Mouse (Mus musculus) MEL (cell line): Measurements from ENCODE around the gene Smyd3. TPM values are rescaled to one million over a fixed set of nuclear protein-coding genes. Genes with fewer than 3 reads are reported as not detected.

Experiments used
- DNase-seq: peaks from one replicate; pipeline ENCODE4 v3.0.0; 2011; ENCODE audit warnings: low read depth, low spot score
- H3K27ac ChIP-seq: 2 replicates; pipeline ENCODE4 v1.5.1; 2012; ENCODE audit warnings: low read depth, mild to moderate bottlenecking, control low read depth, low read length, moderate library complexity; ENCODE audit not compliant: control insufficient read depth
- H3K27me3 ChIP-seq, 2 experiments: fragments of 150-350 bp in 1 of 2; sonication (generic) in 1 of 2; 2 replicates each; pipeline ENCODE4 v1.6.1; 2012; ENCODE audit warnings: low read length in 2 of 2, mild to moderate bottlenecking in 2 of 2, improper control_type of control experiment in 1 of 2, moderate library complexity in 1 of 2; ENCODE audit not compliant: insufficient read depth in 2 of 2, control insufficient read depth in 1 of 2
- H3K36me3 ChIP-seq, 2 experiments: 2 replicates each; pipeline ENCODE4 v1.6.1; 2012 to 2014; ENCODE audit warnings: low read length in 2 of 2, improper control_type of control experiment in 1 of 2, inconsistent platforms in 1 of 2, mild to moderate bottlenecking in 1 of 2; ENCODE audit not compliant: insufficient read depth in 2 of 2, control insufficient read depth in 1 of 2
- H3K4me1 ChIP-seq, 2 experiments: fragments of 150-350 bp in 1 of 2; sonication (generic) in 1 of 2; 2 replicates each; pipeline ENCODE4 v1.6.1; 2012; ENCODE audit warnings: low read length in 2 of 2, improper control_type of control experiment in 1 of 2, mild to moderate bottlenecking in 1 of 2; ENCODE audit not compliant: insufficient read depth in 2 of 2, control insufficient read depth in 1 of 2
- H3K4me3 ChIP-seq, 2 experiments: fragments of 150-350 bp in 1 of 2; sonication (generic) in 1 of 2; 2 replicates each; pipeline ENCODE4 v1.5.1; 2012; ENCODE audit warnings: low read depth in 2 of 2, low read length in 2 of 2, mild to moderate bottlenecking in 2 of 2, moderate library complexity in 2 of 2, control low read depth in 1 of 2, improper control_type of control experiment in 1 of 2; ENCODE audit not compliant: control insufficient read depth in 1 of 2, insufficient read depth in 1 of 2
- H3K79me2 ChIP-seq: 2 replicates; pipeline ENCODE4 v1.6.1; 2012; ENCODE audit warnings: mild to moderate bottlenecking, low read length, moderate library complexity; ENCODE audit not compliant: control insufficient read depth, poor library complexity, insufficient read depth
- H3K9ac ChIP-seq: 2 replicates; pipeline ENCODE4 v1.6.1; 2012; ENCODE audit warnings: low read depth, mild to moderate bottlenecking, control low read depth, low read length, moderate library complexity; ENCODE audit not compliant: control insufficient read depth, poor library complexity, severe bottlenecking
- H3K9me3 ChIP-seq: fragments of 150-350 bp; sonication (generic); replicated peaks from 2 replicates; pipeline ENCODE4 v1.6.1; 2012; ENCODE audit warnings: mild to moderate bottlenecking, low read length, improper control_type of control experiment, moderate library complexity; ENCODE audit not compliant: insufficient read depth
- CHD2 ChIP-seq: IDR thresholded peaks from 2 replicates; pipeline ENCODE4 v1.6.1; 2011; ENCODE audit warnings: low read length, improper control_type of control experiment
- CTCF ChIP-seq, 3 experiments: IDR thresholded peaks in 2 of 3; conservative IDR thresholded peaks in 1 of 3; 2 replicates each; pipeline ENCODE4 v1.5.1; 2011 to 2012; ENCODE audit warnings: low read length in 3 of 3, low read depth in 2 of 3, mild to moderate bottlenecking in 2 of 3, improper control_type of control experiment in 1 of 3, inconsistent platforms in 1 of 3, mixed read lengths in 1 of 3, moderate library complexity in 1 of 3; ENCODE audit not compliant: control insufficient read depth in 1 of 3, insufficient read depth in 1 of 3, poor library complexity in 1 of 3, severe bottlenecking in 1 of 3
- ELF1 ChIP-seq: IDR thresholded peaks from 2 replicates; pipeline ENCODE4 v1.6.1; 2014; ENCODE audit warnings: low read depth, mild to moderate bottlenecking, inconsistent platforms, low read length, improper control_type of control experiment, moderate library complexity
- ETS1 ChIP-seq: IDR thresholded peaks from 2 replicates; pipeline ENCODE4 v1.6.1; 2012; ENCODE audit warnings: low read depth, mild to moderate bottlenecking, inconsistent platforms, low read length, improper control_type of control experiment, moderate library complexity
- GABPA ChIP-seq: IDR thresholded peaks from 2 replicates; pipeline ENCODE4 v1.6.1; 2012; ENCODE audit warnings: low read depth, mild to moderate bottlenecking, inconsistent platforms, low read length, improper control_type of control experiment, moderate library complexity
- HCFC1 ChIP-seq: IDR thresholded peaks from 2 replicates; pipeline ENCODE4 v1.6.1; 2012; ENCODE audit warnings: low read depth, mild to moderate bottlenecking, inconsistent platforms, low read length, improper control_type of control experiment, moderate library complexity
- KAT2A ChIP-seq: conservative IDR thresholded peaks from 2 replicates; pipeline ENCODE4 v1.6.1; 2012; ENCODE audit warnings: low read depth, low read length, improper control_type of control experiment, inconsistent platforms
- MAX ChIP-seq: IDR thresholded peaks from 2 replicates; pipeline ENCODE4 v1.6.1; 2011; ENCODE audit warnings: low read length, improper control_type of control experiment
- MAZ ChIP-seq: IDR thresholded peaks from 2 replicates; pipeline ENCODE4 v1.6.1; 2012; ENCODE audit warnings: low read depth, mild to moderate bottlenecking, inconsistent platforms, low read length, improper control_type of control experiment
- MEF2A ChIP-seq: IDR thresholded peaks from 2 replicates; pipeline ENCODE4 v1.6.1; 2014; ENCODE audit warnings: low read depth, mild to moderate bottlenecking, inconsistent platforms, low read length, improper control_type of control experiment; ENCODE audit not compliant: poor library complexity, insufficient replicate concordance, severe bottlenecking; ENCODE audit errors: extremely low read depth
- MXI1 ChIP-seq: IDR thresholded peaks from 2 replicates; pipeline ENCODE4 v1.6.1; 2011; ENCODE audit warnings: mild to moderate bottlenecking, low read depth, low read length, improper control_type of control experiment
- MYB ChIP-seq: IDR thresholded peaks from 2 replicates; pipeline ENCODE4 v1.6.1; 2011; ENCODE audit warnings: mild to moderate bottlenecking, low read depth, low read length, improper control_type of control experiment
- POLR2A ChIP-seq, 2 experiments: IDR thresholded peaks; 2 replicates each; pipeline ENCODE4 v1.6.1; 2011 to 2012; ENCODE audit warnings: low read length in 2 of 2, mild to moderate bottlenecking in 2 of 2, control low read depth in 1 of 2, improper control_type of control experiment in 1 of 2, low read depth in 1 of 2, moderate library complexity in 1 of 2; ENCODE audit not compliant: control insufficient read depth in 1 of 2, insufficient read depth in 1 of 2, poor library complexity in 1 of 2
- POLR2AphosphoS2 ChIP-seq: IDR thresholded peaks from 2 replicates; pipeline ENCODE4 v1.6.1; 2011; ENCODE audit warnings: low read length, improper control_type of control experiment
- POLR2AphosphoS5 ChIP-seq: IDR thresholded peaks from 2 replicates; pipeline ENCODE4 v1.6.1; 2012; ENCODE audit warnings: low read depth, borderline replicate concordance, mild to moderate bottlenecking, inconsistent platforms, low read length, moderate library complexity, mixed read lengths
- TBP ChIP-seq: IDR thresholded peaks from 2 replicates; pipeline ENCODE4 v1.8.0; 2011; ENCODE audit warnings: low read depth, low read length, improper control_type of control experiment
- USF2 ChIP-seq, 2 experiments: IDR thresholded peaks; 2 replicates each; pipeline ENCODE4 v1.6.1; 2011 to 2012; ENCODE audit warnings: improper control_type of control experiment in 2 of 2, low read length in 2 of 2, borderline replicate concordance in 1 of 2, inconsistent platforms in 1 of 2, low read depth in 1 of 2, mild to moderate bottlenecking in 1 of 2; ENCODE audit not compliant: insufficient read depth in 1 of 2
- ZC3H11A ChIP-seq: IDR thresholded peaks from 2 replicates; pipeline ENCODE4 v1.6.1; 2012; ENCODE audit warnings: low read depth, mild to moderate bottlenecking, inconsistent platforms, low read length, improper control_type of control experiment
- ZKSCAN1 ChIP-seq: IDR thresholded peaks from 2 replicates; pipeline ENCODE4 v1.6.1; 2012; ENCODE audit warnings: low read depth, mild to moderate bottlenecking, inconsistent platforms, low read length, improper control_type of control experiment, moderate library complexity
- ZMIZ1 ChIP-seq: IDR thresholded peaks from 2 replicates; pipeline ENCODE4 v1.6.1; 2012; ENCODE audit warnings: low read depth, mild to moderate bottlenecking, inconsistent platforms, low read length, improper control_type of control experiment, moderate library complexity
- polyA plus RNA-seq, 2 experiments: library from polyadenylated mRNA; stranded (reverse) in 1 of 2; unstranded in 1 of 2; fragments of >175 nt in 1 of 2; fragments of >200 nt in 1 of 2; gene quantifications; 2 replicates each; pipeline versions ENCODE4 v1.2.1 to v1.2.4; 2012; ENCODE audit warnings: low replicate concordance in 2 of 2, low read depth in 1 of 2; ENCODE audit not compliant: insufficient read length in 2 of 2, insufficient read depth in 1 of 2, missing spikeins in 1 of 2
- total RNA-seq: library from RNA; depleted of rRNA; stranded (reverse); fragments of 300-350 nt; gene quantifications from 2 replicates; pipeline ENCODE4 v1.2.3, GENCODE M21; 2012

Smyd3 gene
- total and polyA plus RNA-seq, 3 experiments = 13.3 to 18.2 TPM; not detected in 1

- H3K27me3 ChIP-seq = no peaks in the 10 kb centered on the region
- no peaks in the 10 kb centered on the region for H3K9me3 ChIP-seq
- no peak overlapping the region for H3K9ac ChIP-seq
- no peak for DNase-seq
- no peaks in the 10 kb centered on the region for H3K36me3 ChIP-seq
- no peak overlapping the region for H3K4me3 ChIP-seq
- H3K27ac ChIP-seq = no peak overlapping the region
- no peaks in the 10 kb centered on the region for H3K4me1 ChIP-seq
- no peaks in the 10 kb centered on the region for H3K79me2 ChIP-seq
- no peak for TF ChIP-seq POLR2A (IDR thresholded peaks at IDR 0.05; ENCODE audit: control insufficient read depth in 1 of 2, insufficient read depth in 1 of 2, low read depth in 1 of 2, low read length in 2 of 2, poor library complexity in 1 of 2)
- TF ChIP-seq TBP = no peak
Observed at GRCm38 (mm10) chr1:179341589-179341988, 176.3 kb downstream of the Smyd3 start.

- no peak overlapping the region for H3K4me3 ChIP-seq
- H3K9ac ChIP-seq = no peak overlapping the region
- no peak overlapping the region for H3K27ac ChIP-seq
- DNase-seq = no peak
- H3K9me3 ChIP-seq = no peaks in the 10 kb centered on the region
- no peaks in the 10 kb centered on the region for H3K4me1 ChIP-seq
- no peaks in the 10 kb centered on the region for H3K36me3 ChIP-seq
- H3K79me2 ChIP-seq = no peaks in the 10 kb centered on the region
- TF ChIP-seq MYB (no peak), ZC3H11A (no peak), KAT2A (no peak), MEF2A (no peak), CTCF (IDR thresholded peaks at IDR 0.05 in 2 of 3, conservative IDR thresholded peaks at IDR 0.05 in 1 of 3; ENCODE audit: control insufficient read depth in 1 of 3, insufficient read depth in 1 of 3, low read depth in 2 of 3, low read length in 3 of 3, poor library complexity in 1 of 3, severe bottlenecking in 1 of 3) (no peak), POLR2AphosphoS2 (no peak), GABPA (no peak), USF2 (IDR thresholded peaks at IDR 0.05; ENCODE audit: borderline replicate concordance in 1 of 2, insufficient read depth in 1 of 2, low read depth in 1 of 2, low read length in 2 of 2) (no peak), ZMIZ1 (no peak), ZKSCAN1 (no peak), MAX (no peak), CHD2 (no peak), ELF1 (no peak), TBP (no peak), MAZ (no peak), POLR2AphosphoS5 (no peak), ETS1 (no peak), HCFC1 (no peak), MXI1 (no peak)
- TF ChIP-seq, all 39 proteins: peak for 0
- H3K27me3 ChIP-seq = no peaks in the 10 kb centered on the region
Observed at GRCm38 (mm10) chr1:179339066-179339465, 178.8 kb downstream of the Smyd3 start.
